Mouse (Mus musculus): ENCODE data around the gene Hist1h4d.

DNA sequence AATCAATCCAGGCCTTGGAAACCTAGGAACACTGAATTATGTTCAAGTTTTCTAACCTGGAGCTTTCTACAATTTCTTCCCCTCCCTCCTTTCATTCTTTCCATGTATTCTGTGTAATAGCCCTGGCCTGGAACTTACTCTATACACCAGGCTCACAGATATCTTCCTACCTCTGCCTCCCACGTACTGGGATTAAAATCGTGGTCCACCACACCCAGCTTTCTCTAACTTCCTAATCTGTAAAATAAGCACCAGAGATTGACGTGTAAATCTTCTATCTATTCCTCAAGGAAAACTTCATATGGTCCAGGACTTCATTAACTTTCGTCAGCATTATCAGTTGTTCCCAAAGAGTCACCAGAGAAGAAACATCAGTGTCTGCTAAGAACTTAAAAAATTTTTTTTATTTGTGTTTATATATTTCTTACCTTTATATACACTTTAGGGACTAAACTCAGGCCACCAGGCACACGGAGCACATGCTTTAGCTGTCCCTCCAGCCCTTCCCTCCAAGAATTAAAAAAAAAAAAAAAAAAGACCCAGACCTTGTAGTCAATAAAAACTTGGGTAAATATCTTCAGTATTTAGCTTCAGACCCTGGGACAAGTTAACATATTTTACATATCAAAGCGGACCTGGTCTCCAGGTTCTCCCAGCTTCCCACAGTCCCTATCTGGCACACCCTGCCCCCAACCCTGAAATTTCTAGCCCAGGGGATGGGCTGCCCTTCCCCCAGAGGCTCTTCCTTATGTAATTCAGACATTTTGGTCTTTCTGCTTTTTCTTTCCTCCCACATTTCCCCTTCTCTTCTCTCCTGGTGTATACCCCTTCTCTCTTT lies 1.0 kb downstream of the Hist1h4d start:
- no peak for TF ChIP-seq CTCF (IDR thresholded peaks at IDR 0.05 in 2 of 3, conservative IDR thresholded peaks at IDR 0.05 in 1 of 3; ENCODE audit: control insufficient read depth in 1 of 3, insufficient read depth in 1 of 3, low read depth in 2 of 3, low read length in 3 of 3, poor library complexity in 1 of 3, severe bottlenecking in 1 of 3)
- no peak for TF ChIP-seq ELF1 (IDR thresholded peaks at IDR 0.05; ENCODE audit: low read depth, low read length)
- no peak for TF ChIP-seq RCOR1 (IDR thresholded peaks at IDR 0.05; ENCODE audit: low read depth, low read length)
- TF ChIP-seq EP300 (IDR thresholded peaks at IDR 0.05; ENCODE audit: low read depth in 1 of 2, low read length in 2 of 2), result no peak
- peak in 1 of 2 experiments; percentile 6; a peak in 1 of 4 replicates for TF ChIP-seq POLR2A (IDR thresholded peaks at IDR 0.05; ENCODE audit: control insufficient read depth in 1 of 2, insufficient read depth in 1 of 2, low read depth in 1 of 2, low read length in 2 of 2, poor library complexity in 1 of 2)
- no peak for TF ChIP-seq ETS1 (IDR thresholded peaks at IDR 0.05; ENCODE audit: low read depth, low read length)
- no peak for TF ChIP-seq ZNF384 (IDR thresholded peaks at IDR 0.05; ENCODE audit: low read depth, low read length)
- no peak for TF ChIP-seq GATA1 (IDR thresholded peaks at IDR 0.05; ENCODE audit: low read depth, low read length)

Measured in MEL (cell line).